Mouse (Mus musculus) C2C12 (cell line): ENCODE results near the gene Selenof. TPM values are rescaled to one million over a fixed set of nuclear protein-coding genes. Genes with fewer than 3 reads are reported as not detected.
"Not testable (repeated sequence)": the region's sequence is repeated elsewhere in the genome, so short reads cannot be mapped to it uniquely, and the experiment has no call there.

ENCODE experiments used
- H3K27me3 ChIP-seq: one replicate; pipeline ENCODE4 v1.6.1; 2011; ENCODE audit not compliant: control insufficient read depth, insufficient read depth, insufficient read length
- H3K36me3 ChIP-seq: one replicate; pipeline ENCODE4 v1.6.1; 2011; ENCODE audit not compliant: control insufficient read depth, insufficient read depth
- H3K4me3 ChIP-seq: one replicate; pipeline ENCODE4 v1.5.1; 2011; ENCODE audit warnings: mild to moderate bottlenecking, control low read depth; ENCODE audit not compliant: poor library complexity, insufficient read depth, severe bottlenecking
- H3K79me2 ChIP-seq: one replicate; pipeline ENCODE4 v1.6.1; 2011; ENCODE audit not compliant: control insufficient read depth, insufficient read depth
- H3K79me3 ChIP-seq: one replicate; pipeline ENCODE4 v1.6.1; 2011; ENCODE audit warnings: low read depth, control low read depth
- H3ac ChIP-seq: one replicate; pipeline ENCODE3; 2011; ENCODE audit warnings: low read depth; ENCODE audit not compliant: control insufficient read depth, insufficient read length
- CEBPB ChIP-seq: IDR thresholded peaks from one replicate; pipeline ENCODE4 v1.6.1; 2011; ENCODE audit warnings: low read depth, mild to moderate bottlenecking, control low read depth, moderate library complexity
- CTCF ChIP-seq: IDR thresholded peaks from one replicate; pipeline ENCODE4 v1.5.1; 2011; ENCODE audit not compliant: control insufficient read depth, insufficient read depth, insufficient read length
- FOSL1 ChIP-seq: IDR thresholded peaks from one replicate; pipeline ENCODE4 v1.8.0; 2011; ENCODE audit warnings: mild to moderate bottlenecking, low read length; ENCODE audit not compliant: poor library complexity, insufficient read depth, severe bottlenecking
- MAX ChIP-seq: IDR thresholded peaks from one replicate; pipeline ENCODE4 v1.6.1; 2011; ENCODE audit warnings: mild to moderate bottlenecking, control low read depth
- MYOD1 ChIP-seq: IDR thresholded peaks from one replicate; pipeline ENCODE4 v1.6.1; 2011; ENCODE audit warnings: low read depth; ENCODE audit not compliant: control insufficient read depth, insufficient read length
- MYOG ChIP-seq: IDR thresholded peaks from one replicate; pipeline ENCODE4 v1.6.1; 2011; ENCODE audit not compliant: control insufficient read depth, insufficient read length; ENCODE audit errors: extremely low read depth
- USF1 ChIP-seq: IDR thresholded peaks from one replicate; pipeline ENCODE4 v1.6.1; 2011; ENCODE audit warnings: low read depth, mild to moderate bottlenecking, control low read depth, moderate library complexity
- polyA plus RNA-seq: library from polyadenylated mRNA; unstranded; fragments of >200 nt; fragmentation: generic; extraction: Trizol; gene quantifications from one replicate; pipeline ENCODE4 v1.2.1, GENCODE M21; 2012; ENCODE audit warnings: missing spikeins

Gene Selenof
- polyA plus RNA-seq, 1 experiment, result 296 TPM

- not testable (repeated sequence) for H3K79me3 ChIP-seq, H3K36me3 ChIP-seq, H3ac ChIP-seq, H3K27me3 ChIP-seq, H3K4me3 ChIP-seq, H3K79me2 ChIP-seq
- TF ChIP-seq USF1 (peak; percentile 53), MAX (peak; percentile 34)
Observed at GRCm38 (mm10) chr3:144605811-144606210, 35.7 kb downstream of the Selenof start.

- Histone ChIP-seq H3ac (no peak overlapping the region), H3K36me3 (no peaks in the 10 kb centered on the region), H3K4me3 (no peak overlapping the region), H3K79me3 (no peaks in the 10 kb centered on the region), H3K79me2 (no peaks in the 10 kb centered on the region), H3K27me3 (no peaks in the 10 kb centered on the region)
- TF ChIP-seq MYOG (no peak), MYOD1 (no peak), CEBPB (no peak), MAX (no peak), CTCF (no peak)
Observed at GRCm38 (mm10) chr3:144606449-144606848, 36.3 kb downstream of the Selenof start.

- H3ac ChIP-seq, result no peak overlapping the region
- TF ChIP-seq MAX, result no peak
- no peak for TF ChIP-seq FOSL1
- no peak for TF ChIP-seq CEBPB
- no peak for TF ChIP-seq USF1
- no peak for TF ChIP-seq CTCF
- TF ChIP-seq MYOG, result no peak
- TF ChIP-seq MYOD1, result no peak
Observed at GRCm38 (mm10) chr3:144608090-144608489, 38.0 kb downstream of the Selenof start.

GRCm38 (mm10) chr3:144610759-144611158 lies 40.7 kb downstream of the Selenof start:
- no peak overlapping the region for H3K4me3 ChIP-seq
- H3K79me2 ChIP-seq, result no peaks in the 10 kb centered on the region
- no peaks in the 10 kb centered on the region for H3K36me3 ChIP-seq
- TF ChIP-seq CEBPB (no peak), MAX (no peak), MYOG (no peak), MYOD1 (no peak), USF1 (no peak), CTCF (no peak), FOSL1 (no peak)
- H3ac ChIP-seq, result no peak overlapping the region
- H3K79me3 ChIP-seq, result no peaks in the 10 kb centered on the region
- H3K27me3 ChIP-seq, result no peaks in the 10 kb centered on the region

More at GRCm38 (mm10) chr3:144608090-144608489, 38.0 kb downstream of the Selenof start:
- Histone ChIP-seq H3K27me3 (no peaks in the 10 kb centered on the region), H3K79me3 (no peaks in the 10 kb centered on the region), H3K79me2 (no peaks in the 10 kb centered on the region), H3K36me3 (no peaks in the 10 kb centered on the region), H3K4me3 (no peak overlapping the region)

- Histone ChIP-seq H3K79me2 (no peaks in the 10 kb centered on the region), H3K27me3 (no peaks in the 10 kb centered on the region), H3ac (no peak overlapping the region), H3K36me3 (no peaks in the 10 kb centered on the region), H3K4me3 (no peak overlapping the region), H3K79me3 (no peaks in the 10 kb centered on the region)
- TF ChIP-seq MYOD1 (no peak), CEBPB (no peak), MYOG (no peak), USF1 (no peak), CTCF (no peak), MAX (no peak), FOSL1 (no peak)
Observed at GRCm38 (mm10) chr3:144611626-144612271, 41.6 kb downstream of the Selenof start.

- Histone ChIP-seq H3K27me3 (no peaks in the 10 kb centered on the region), H3K79me3 (no peaks in the 10 kb centered on the region), H3ac (no peak overlapping the region), H3K79me2 (no peaks in the 10 kb centered on the region), H3K4me3 (no peak overlapping the region), H3K36me3 (no peaks in the 10 kb centered on the region)
- TF ChIP-seq USF1 (no peak), FOSL1 (no peak), CTCF (no peak), CEBPB (no peak), MAX (no peak), MYOG (no peak), MYOD1 (no peak)
Observed at GRCm38 (mm10) chr3:144612382-144612781, 42.3 kb downstream of the Selenof start.
